Mouse (Mus musculus): ENCODE results near the gene Nup214. TPM values are rescaled to one million over a fixed set of nuclear protein-coding genes. Genes with fewer than 3 reads are reported as not detected.

The Nup214 gene
- polyA plus RNA-seq (2015; fragmentation: Nextera tagmentation; extraction: Ambion mirVana): 40.5 and 44.7 TPM in 2 replicates

DNA sequence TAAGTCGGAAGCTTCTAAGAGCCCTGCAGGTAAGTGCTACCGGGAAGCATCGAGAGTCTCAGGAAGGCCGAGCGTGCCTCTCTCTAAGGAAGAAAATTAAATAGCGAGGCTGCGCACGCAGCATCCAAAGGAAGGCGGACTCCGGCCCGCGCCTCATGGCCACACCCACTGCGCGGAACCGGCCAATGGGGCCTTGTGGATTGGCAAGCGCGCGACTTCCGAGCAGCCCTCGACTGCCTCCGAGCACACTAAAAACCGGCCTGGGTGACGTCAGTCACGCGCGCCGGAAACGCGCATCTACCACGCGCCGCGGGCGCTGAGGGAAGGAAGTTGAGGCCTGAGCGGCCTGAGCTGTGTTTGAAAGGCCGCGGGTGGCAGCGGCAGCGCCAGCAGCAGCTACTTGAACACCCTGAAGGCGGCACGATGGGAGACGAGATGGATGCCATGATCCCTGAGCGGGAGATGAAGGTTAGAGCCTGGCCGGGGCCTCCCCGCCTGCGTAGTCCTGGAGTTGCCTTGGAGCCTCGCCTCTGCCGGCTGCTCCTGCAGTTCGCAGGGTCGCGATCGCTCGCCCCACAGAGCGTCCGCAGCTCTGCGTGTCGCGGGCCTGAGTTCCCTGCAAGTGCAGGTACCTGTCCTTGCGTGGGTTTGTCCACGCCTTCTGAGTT is at the start of gene Nup214:
Gene Nup214 (plus strand): TSS at position 296 of the 668 bp plus-strand sequence.
- WGBS (ENCODE audit: insufficient replicate concordance): under 1% methylated on average over 60 of the region's 60 CpGs
- Histone ChIP-seq H3K4me3 (replicated peaks) (peak within 1 kb of the TSS; percentile 83), H3K9ac (peak within 1 kb of the TSS; percentile 82), H3K9me3 (replicated peaks) (no peaks in the 10 kb centered on the region), H3K36me3 (replicated peaks) (peaks cover 29% of the 10 kb centered on the region), H3K27ac (replicated peaks) (peak within 1 kb of the TSS; percentile 49; the same call in 1 of the 2 replicates), H3K4me2 (peak within 1 kb of the TSS; percentile 92), H3K4me1 (replicated peaks) (peaks cover 31% of the 10 kb centered on the region), H3K27me3 (peaks cover 11% of the 10 kb centered on the region; the same call in 1 of the 2 replicates)
- peak; percentile 100 for ATAC-seq (ENCODE audit: insufficient read depth)

GRCm38 (mm10) chr2:31924811-31925210 is 49.4 kb upstream of the Nup214 start:
- Histone ChIP-seq H3K36me3 (replicated peaks) (no peaks in the 10 kb centered on the region), H3K4me1 (replicated peaks) (no peaks in the 10 kb centered on the region), H3K9ac (no peak overlapping the region), H3K9me3 (replicated peaks) (no peaks in the 10 kb centered on the region), H3K4me3 (replicated peaks) (no peak overlapping the region), H3K4me2 (no peak overlapping the region), H3K27me3 (peaks cover 15% of the 10 kb centered on the region), H3K27ac (replicated peaks) (no peak overlapping the region)
- no peak for ATAC-seq (ENCODE audit: insufficient read depth)
- WGBS (ENCODE audit: insufficient replicate concordance): 23% methylated on average over 9 of the region's 9 CpGs

- no peak for ATAC-seq (ENCODE audit: insufficient read depth)
- Histone ChIP-seq H3K9me3 (replicated peaks) (no peaks in the 10 kb centered on the region), H3K27me3 (peaks cover 13% of the 10 kb centered on the region), H3K9ac (no peak overlapping the region), H3K4me2 (no peak overlapping the region), H3K36me3 (replicated peaks) (no peaks in the 10 kb centered on the region), H3K4me1 (replicated peaks) (no peaks in the 10 kb centered on the region), H3K4me3 (replicated peaks) (no peak overlapping the region), H3K27ac (replicated peaks) (no peak overlapping the region)
- WGBS (ENCODE audit: insufficient replicate concordance): 38% methylated on average over 4 of the region's 4 CpGs
Observed at GRCm38 (mm10) chr2:31925936-31926335, 48.3 kb upstream of the Nup214 start.

DNA sequence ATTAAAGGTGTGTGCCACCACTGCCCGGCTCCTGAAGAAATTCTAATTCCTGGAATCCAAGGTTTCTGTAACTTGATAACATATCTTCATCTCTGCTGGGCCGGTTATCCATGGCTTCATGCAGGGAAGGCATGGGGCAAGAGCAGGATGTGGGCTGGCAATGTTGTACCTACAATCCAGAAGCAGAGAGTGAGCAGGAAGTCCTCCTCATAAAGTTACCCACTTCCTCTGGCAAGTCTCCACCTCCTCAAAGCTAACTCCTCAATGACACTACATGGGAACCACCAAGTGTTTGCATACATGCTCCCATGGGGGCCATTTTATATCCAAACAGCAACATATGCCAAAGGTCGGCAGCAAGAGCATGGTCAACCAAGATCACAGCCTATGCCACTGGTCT is 44.6 kb upstream of the Nup214 start:
- ATAC-seq (ENCODE audit: insufficient read depth): no peak
- H3K27me3 ChIP-seq: peaks cover 6% of the 10 kb centered on the region; the same call in 1 of the 2 replicates
- WGBS (ENCODE audit: insufficient replicate concordance): 46% methylated on average over 3 of the region's 3 CpGs
- no peaks in the 10 kb centered on the region for H3K9me3 ChIP-seq (replicated peaks)
- H3K4me1 ChIP-seq (replicated peaks): no peaks in the 10 kb centered on the region; the same call in 1 of the 2 replicates
- H3K27ac ChIP-seq (replicated peaks): no peak overlapping the region
- H3K4me2 ChIP-seq: no peak overlapping the region
- H3K9ac ChIP-seq: no peak overlapping the region
- H3K36me3 ChIP-seq (replicated peaks): no peaks in the 10 kb centered on the region
- no peak overlapping the region for H3K4me3 ChIP-seq (replicated peaks)

DNA sequence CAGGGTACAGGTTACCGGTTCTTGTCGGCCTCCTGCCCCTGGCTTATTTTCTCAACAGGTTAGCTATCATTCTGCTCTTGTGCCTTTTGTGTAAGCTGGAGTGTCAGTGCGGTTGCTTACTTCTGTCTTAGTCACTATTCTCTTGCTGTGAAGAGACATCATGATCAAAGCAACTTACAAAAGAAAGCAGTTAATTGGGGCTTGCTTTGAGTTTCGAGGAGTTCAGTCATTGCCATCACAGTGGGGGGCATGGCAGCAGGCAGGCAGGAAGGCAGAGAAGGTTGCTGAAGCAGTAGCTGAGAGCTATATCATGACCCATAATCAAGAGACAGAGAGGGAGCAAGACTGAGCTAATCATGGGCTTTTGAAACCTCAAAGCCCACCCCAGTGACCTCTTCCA is 39.7 kb upstream of the Nup214 start:
- no peak overlapping the region for H3K4me2 ChIP-seq
- no peaks in the 10 kb centered on the region; the same call in 1 of the 2 replicates for H3K4me1 ChIP-seq (replicated peaks)
- no peak overlapping the region for H3K9ac ChIP-seq
- no peak overlapping the region for H3K4me3 ChIP-seq (replicated peaks)
- WGBS (ENCODE audit: insufficient replicate concordance): 57% methylated on average over 4 of the region's 4 CpGs
- H3K27ac ChIP-seq (replicated peaks): no peak overlapping the region
- H3K36me3 ChIP-seq (replicated peaks): no peaks in the 10 kb centered on the region
- ATAC-seq (ENCODE audit: insufficient read depth): no peak
- H3K27me3 ChIP-seq: peaks cover 6% of the 10 kb centered on the region; the same call in 1 of the 2 replicates
- no peaks in the 10 kb centered on the region for H3K9me3 ChIP-seq (replicated peaks)

GRCm38 (mm10) chr2:31935054-31935453 is 39.2 kb upstream of the Nup214 start:
- no peak overlapping the region for H3K9ac ChIP-seq
- H3K4me1 ChIP-seq (replicated peaks): no peaks in the 10 kb centered on the region; the same call in 1 of the 2 replicates
- 39% methylated on average over 4 of the region's 4 CpGs for WGBS (ENCODE audit: insufficient replicate concordance)
- no peaks in the 10 kb centered on the region for H3K36me3 ChIP-seq (replicated peaks)
- H3K4me2 ChIP-seq: no peak overlapping the region
- H3K4me3 ChIP-seq (replicated peaks): no peak overlapping the region
- H3K27me3 ChIP-seq: peaks cover 6% of the 10 kb centered on the region; the same call in 1 of the 2 replicates
- no peak for ATAC-seq (ENCODE audit: insufficient read depth)
- H3K27ac ChIP-seq (replicated peaks): no peak overlapping the region
- H3K9me3 ChIP-seq (replicated peaks): no peaks in the 10 kb centered on the region

GRCm38 (mm10) chr2:31938298-31938697 is 35.9 kb upstream of the Nup214 start:
- 70% methylated on average over 1 of the region's 1 CpGs for WGBS (ENCODE audit: insufficient replicate concordance)
- H3K36me3 ChIP-seq (replicated peaks): no peaks in the 10 kb centered on the region
- no peaks in the 10 kb centered on the region for H3K9me3 ChIP-seq (replicated peaks)
- no peak overlapping the region for H3K4me3 ChIP-seq (replicated peaks)
- H3K27ac ChIP-seq (replicated peaks): no peak overlapping the region
- H3K9ac ChIP-seq: no peak overlapping the region
- H3K4me1 ChIP-seq (replicated peaks): no peaks in the 10 kb centered on the region; the same call in 1 of the 2 replicates
- H3K27me3 ChIP-seq: no peaks in the 10 kb centered on the region
- H3K4me2 ChIP-seq: no peak overlapping the region
- no peak for ATAC-seq (ENCODE audit: insufficient read depth)

DNA sequence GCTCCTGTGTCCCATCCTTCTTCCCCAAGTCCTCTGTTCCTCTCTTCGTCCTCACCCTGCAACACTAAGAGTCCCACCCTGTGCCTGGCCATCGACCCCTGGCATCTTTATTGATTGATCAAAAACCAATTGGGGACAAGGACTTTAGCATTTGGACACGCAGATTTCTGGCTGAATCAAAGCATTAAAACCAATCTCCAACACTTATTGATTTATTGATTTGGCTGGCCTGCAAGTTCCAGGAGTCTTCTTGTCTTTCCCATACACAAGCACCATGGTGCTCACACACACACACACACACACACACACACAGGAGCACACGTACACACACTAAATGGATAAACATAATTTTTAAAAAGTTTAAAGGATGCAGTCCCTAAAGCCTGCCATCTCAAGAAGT is 31.2 kb upstream of the Nup214 start:
- ATAC-seq (ENCODE audit: insufficient read depth): no peak
- H3K4me3 ChIP-seq (replicated peaks): no peak overlapping the region
- no peak overlapping the region for H3K4me2 ChIP-seq
- H3K9ac ChIP-seq: no peak overlapping the region
- no peaks in the 10 kb centered on the region for H3K9me3 ChIP-seq (replicated peaks)
- peaks cover 8% of the 10 kb centered on the region; the same call in 1 of the 2 replicates for H3K27me3 ChIP-seq
- 36% methylated on average over 4 of the region's 4 CpGs for WGBS (ENCODE audit: insufficient replicate concordance)
- H3K27ac ChIP-seq (replicated peaks): no peak overlapping the region
- no peaks in the 10 kb centered on the region for H3K4me1 ChIP-seq (replicated peaks)
- no peaks in the 10 kb centered on the region for H3K36me3 ChIP-seq (replicated peaks)

DNA sequence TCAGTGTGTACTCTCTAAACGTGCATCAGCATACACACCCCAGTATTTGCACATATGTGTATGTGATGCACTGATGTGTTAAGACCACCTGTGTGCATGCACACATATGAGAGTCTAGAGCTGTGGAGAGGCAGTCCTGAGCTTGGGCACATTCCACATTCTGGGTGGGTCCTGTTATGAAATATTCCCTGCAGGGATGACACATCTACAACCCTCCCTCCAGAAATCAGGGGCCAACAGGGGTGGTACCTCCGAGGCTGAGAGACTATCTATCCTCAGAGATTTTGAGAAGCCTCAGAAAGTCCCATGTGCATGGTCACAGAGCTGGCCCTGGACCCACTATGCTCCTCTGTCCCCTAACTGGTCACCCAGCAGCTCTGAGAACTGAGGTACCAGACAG is 28.7 kb upstream of the Nup214 start:
- no peaks in the 10 kb centered on the region for H3K9me3 ChIP-seq (replicated peaks)
- H3K27me3 ChIP-seq: peaks cover 32% of the 10 kb centered on the region
- H3K4me3 ChIP-seq (replicated peaks): no peak overlapping the region
- ATAC-seq (ENCODE audit: insufficient read depth): no peak
- no peak overlapping the region for H3K4me2 ChIP-seq
- no peaks in the 10 kb centered on the region for H3K36me3 ChIP-seq (replicated peaks)
- no peak overlapping the region for H3K27ac ChIP-seq (replicated peaks)
- WGBS (ENCODE audit: insufficient replicate concordance): 43% methylated on average over 2 of the region's 2 CpGs
- no peak overlapping the region for H3K9ac ChIP-seq
- peaks cover 7% of the 10 kb centered on the region; the same call in 1 of the 2 replicates for H3K4me1 ChIP-seq (replicated peaks)

GRCm38 (mm10) chr2:31948392-31948791 is 25.8 kb upstream of the Nup214 start:
- H3K27me3 ChIP-seq: peaks cover 55% of the 10 kb centered on the region

DNA sequence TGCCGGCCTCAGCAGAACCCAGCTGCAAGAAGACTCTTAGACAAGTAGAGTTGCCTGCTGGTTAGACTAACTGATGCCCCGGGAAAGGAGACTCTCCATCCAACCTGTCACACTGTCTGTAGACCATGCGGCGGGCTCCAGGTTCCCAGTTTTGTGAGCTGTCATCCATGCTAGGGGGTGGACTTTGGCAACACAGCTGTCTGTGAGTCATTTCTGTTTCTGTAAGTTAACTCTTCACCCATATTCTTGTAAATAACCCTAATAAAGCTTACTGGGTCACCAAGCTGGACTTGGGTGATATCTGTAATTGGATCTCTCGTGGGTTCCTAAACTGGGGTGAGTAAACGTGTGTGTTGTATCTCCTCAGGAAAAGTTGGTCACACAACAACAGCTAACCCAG is 25.4 kb upstream of the Nup214 start:
- Histone ChIP-seq H3K9ac (no peak overlapping the region), H3K27ac (replicated peaks) (no peak overlapping the region), H3K9me3 (replicated peaks) (no peaks in the 10 kb centered on the region), H3K27me3 (peaks cover 55% of the 10 kb centered on the region), H3K4me1 (replicated peaks) (peaks cover 12% of the 10 kb centered on the region; the same call in 1 of the 2 replicates), H3K36me3 (replicated peaks) (no peaks in the 10 kb centered on the region), H3K4me3 (replicated peaks) (no peak overlapping the region), H3K4me2 (no peak overlapping the region)
- no peak for ATAC-seq (ENCODE audit: insufficient read depth)
- WGBS (ENCODE audit: insufficient replicate concordance): 54% methylated on average over 6 of the region's 6 CpGs

More at GRCm38 (mm10) chr2:31948392-31948791, 25.8 kb upstream of the Nup214 start:
- Histone ChIP-seq H3K27ac (replicated peaks) (no peak overlapping the region), H3K9me3 (replicated peaks) (no peaks in the 10 kb centered on the region), H3K4me3 (replicated peaks) (no peak overlapping the region), H3K9ac (no peak overlapping the region), H3K36me3 (replicated peaks) (no peaks in the 10 kb centered on the region), H3K4me2 (no peak overlapping the region), H3K4me1 (replicated peaks) (peaks cover 12% of the 10 kb centered on the region; the same call in 1 of the 2 replicates)
- ATAC-seq (ENCODE audit: insufficient read depth): no peak
- WGBS (ENCODE audit: insufficient replicate concordance): 55% methylated on average over 6 of the region's 6 CpGs
